Mouse (Mus musculus): ENCODE data around the gene Mc3r. TPM values are rescaled to one million over a fixed set of nuclear protein-coding genes. Genes with fewer than 3 reads are reported as not detected.
A peak's percentile ranks its signal among the peaks of the same experiment; 100 is the strongest.

Mc3r gene
- polyA plus RNA-seq (2012; ENCODE audit: insufficient read depth, low replicate concordance): not detected in 2 replicates

GRCm38 (mm10) chr2:172248106-172248764 is at the start of gene Mc3r:
Gene Mc3r (plus strand): TSS chr2:172248492.
- no peak for TF ChIP-seq FLI1 (IDR thresholded peaks at IDR 0.05; ENCODE audit: low read length)
- no peak for TF ChIP-seq GATA1 (IDR thresholded peaks at IDR 0.05; ENCODE audit: borderline replicate concordance, low read length)
- no peaks in the 10 kb centered on the region for H3K36me3 ChIP-seq (replicated peaks; ENCODE audit: low read length)
- peaks cover 15% of the 10 kb centered on the region for H3K27me3 ChIP-seq (replicated peaks)
- no peaks in the 10 kb centered on the region for H3K9me3 ChIP-seq
- H3K4me1 ChIP-seq: peaks cover 4% of the 10 kb centered on the region; the same call in 1 of the 2 replicates
- peak within 1 kb of the TSS; percentile 23 for H3K4me3 ChIP-seq (replicated peaks)

- Histone ChIP-seq H3K9me3 (peaks cover 61% of the 10 kb centered on the region), H3K4me3 (replicated peaks) (no peak overlapping the region), H3K36me3 (replicated peaks; ENCODE audit: low read length) (no peaks in the 10 kb centered on the region), H3K27me3 (replicated peaks) (no peaks in the 10 kb centered on the region), H3K4me1 (no peaks in the 10 kb centered on the region)
- TF ChIP-seq FLI1 (IDR thresholded peaks at IDR 0.05; ENCODE audit: low read length): no peak
These were observed 46.1 kb upstream of the Mc3r start for GRCm38 (mm10) chr2:172201998-172202780.

- H3K4me3 ChIP-seq (replicated peaks): no peak overlapping the region
- TF ChIP-seq FLI1 (IDR thresholded peaks at IDR 0.05; ENCODE audit: low read length): no peak
- no peak for TF ChIP-seq GATA1 (IDR thresholded peaks at IDR 0.05; ENCODE audit: borderline replicate concordance, low read length)
- no peaks in the 10 kb centered on the region for H3K4me1 ChIP-seq
- H3K36me3 ChIP-seq (replicated peaks; ENCODE audit: low read length): no peaks in the 10 kb centered on the region
- H3K9me3 ChIP-seq: peaks cover 19% of the 10 kb centered on the region
- no peaks in the 10 kb centered on the region for H3K27me3 ChIP-seq (replicated peaks)
These were observed 41.3 kb upstream of the Mc3r start for GRCm38 (mm10) chr2:172207003-172207402.

GRCm38 (mm10) chr2:172213480-172213879 is 34.8 kb upstream of the Mc3r start:
- Histone ChIP-seq H3K4me1 (no peaks in the 10 kb centered on the region), H3K27me3 (replicated peaks) (no peaks in the 10 kb centered on the region), H3K4me3 (replicated peaks) (no peak overlapping the region), H3K9me3 (peaks cover 13% of the 10 kb centered on the region; the same call in 1 of the 2 replicates), H3K36me3 (replicated peaks; ENCODE audit: low read length) (no peaks in the 10 kb centered on the region)
- TF ChIP-seq FLI1 (IDR thresholded peaks at IDR 0.05; ENCODE audit: low read length) (no peak), GATA1 (IDR thresholded peaks at IDR 0.05; ENCODE audit: borderline replicate concordance, low read length) (no peak)

- H3K36me3 ChIP-seq (replicated peaks; ENCODE audit: low read length): no peaks in the 10 kb centered on the region
- H3K4me3 ChIP-seq (replicated peaks): peak overlapping the region; percentile 43
- no peaks in the 10 kb centered on the region for H3K4me1 ChIP-seq
- H3K9me3 ChIP-seq: peaks cover 13% of the 10 kb centered on the region; the same call in 1 of the 2 replicates
- no peak for TF ChIP-seq FLI1 (IDR thresholded peaks at IDR 0.05; ENCODE audit: low read length)
- no peak for TF ChIP-seq GATA1 (IDR thresholded peaks at IDR 0.05; ENCODE audit: borderline replicate concordance, low read length)
- no peaks in the 10 kb centered on the region for H3K27me3 ChIP-seq (replicated peaks)
These were observed 34.0 kb upstream of the Mc3r start for GRCm38 (mm10) chr2:172214336-172214735.

- Histone ChIP-seq H3K9me3 (peaks cover 13% of the 10 kb centered on the region; the same call in 1 of the 2 replicates), H3K36me3 (replicated peaks; ENCODE audit: low read length) (no peaks in the 10 kb centered on the region), H3K4me1 (no peaks in the 10 kb centered on the region), H3K4me3 (replicated peaks) (no peak overlapping the region), H3K27me3 (replicated peaks) (no peaks in the 10 kb centered on the region)
- TF ChIP-seq GATA1 (IDR thresholded peaks at IDR 0.05; ENCODE audit: borderline replicate concordance, low read length): no peak
- no peak for TF ChIP-seq FLI1 (IDR thresholded peaks at IDR 0.05; ENCODE audit: low read length)
These were observed 32.7 kb upstream of the Mc3r start for GRCm38 (mm10) chr2:172215508-172216162.

GRCm38 (mm10) chr2:172216163-172216915 is 32.0 kb upstream of the Mc3r start:
- H3K36me3 ChIP-seq (replicated peaks; ENCODE audit: low read length): no peaks in the 10 kb centered on the region
- H3K27me3 ChIP-seq (replicated peaks): no peaks in the 10 kb centered on the region
- H3K9me3 ChIP-seq: peaks cover 13% of the 10 kb centered on the region; the same call in 1 of the 2 replicates
- TF ChIP-seq GATA1 (IDR thresholded peaks at IDR 0.05; ENCODE audit: borderline replicate concordance, low read length) (no peak), FLI1 (IDR thresholded peaks at IDR 0.05; ENCODE audit: low read length) (no peak)
- H3K4me1 ChIP-seq: no peaks in the 10 kb centered on the region
- no peak overlapping the region for H3K4me3 ChIP-seq (replicated peaks)

- H3K4me1 ChIP-seq: peaks cover 5% of the 10 kb centered on the region
- peaks cover 13% of the 10 kb centered on the region; the same call in 1 of the 2 replicates for H3K9me3 ChIP-seq
- no peak overlapping the region for H3K4me3 ChIP-seq (replicated peaks)
- no peaks in the 10 kb centered on the region for H3K36me3 ChIP-seq (replicated peaks; ENCODE audit: low read length)
- no peak for TF ChIP-seq FLI1 (IDR thresholded peaks at IDR 0.05; ENCODE audit: low read length)
- TF ChIP-seq GATA1 (IDR thresholded peaks at IDR 0.05; ENCODE audit: borderline replicate concordance, low read length): no peak
- peaks cover 4% of the 10 kb centered on the region for H3K27me3 ChIP-seq (replicated peaks)
These were observed 30.4 kb upstream of the Mc3r start for GRCm38 (mm10) chr2:172217886-172218285.

- TF ChIP-seq GATA1 (IDR thresholded peaks at IDR 0.05; ENCODE audit: borderline replicate concordance, low read length) (no peak), FLI1 (IDR thresholded peaks at IDR 0.05; ENCODE audit: low read length) (no peak)
- H3K9me3 ChIP-seq: 0 out of 2 replicates have a peak, but pooled peaks cover 5% of the 10 kb centered on the region
- H3K4me1 ChIP-seq: peaks cover 5% of the 10 kb centered on the region
- no peaks in the 10 kb centered on the region for H3K36me3 ChIP-seq (replicated peaks; ENCODE audit: low read length)
- H3K4me3 ChIP-seq (replicated peaks): no peak overlapping the region
- peaks cover 4% of the 10 kb centered on the region for H3K27me3 ChIP-seq (replicated peaks)
These were observed 29.1 kb upstream of the Mc3r start for GRCm38 (mm10) chr2:172219186-172219585.
